Mouse (Mus musculus): ENCODE measurements at regions not wholly inside any gene's neighbourhood (a gene's known extent, or its start where the extent isn't known, plus 50 kb on each side); places are given as distances from the start of the nearest gene placed in this dataset.

GRCm38 (mm10) chr11:31783506-31784063, 88.4 kb upstream of the Cpeb4 start:
- intact Hi-C loops (cut with DNase I) = no loop called here

GRCm38 (mm10) chr11:31784332-31784901, 87.6 kb upstream of the Cpeb4 start:
- intact Hi-C loops (cut with DNase I) = no loop called here

- intact Hi-C loops (cut with DNase I) = no loop called here
Measured at GRCm38 (mm10) chr11:31785160-31785559, 86.9 kb upstream of the Cpeb4 start.

GRCm38 (mm10) chr11:31787376-31787775, 84.6 kb upstream of the Cpeb4 start:
- intact Hi-C loops (cut with DNase I) = no loop called here

- intact Hi-C loops (cut with DNase I) = no loop called here
Measured at GRCm38 (mm10) chr11:31787917-31788703, 83.9 kb upstream of the Cpeb4 start.

GRCm38 (mm10) chr11:31789967-31790366, 82.0 kb upstream of the Cpeb4 start:
- intact Hi-C loops (cut with DNase I) = no loop called here

- intact Hi-C loops (cut with DNase I) = no loop called here
Measured at GRCm38 (mm10) chr11:31791264-31791663, 80.7 kb upstream of the Cpeb4 start.

- intact Hi-C loops (cut with DNase I) = no loop called here
Measured at GRCm38 (mm10) chr11:31795084-31795483, 76.9 kb upstream of the Cpeb4 start.

- intact Hi-C loops (cut with DNase I) = no loop called here
Measured at GRCm38 (mm10) chr11:31796245-31796644, 75.8 kb upstream of the Cpeb4 start.

- intact Hi-C loops (cut with DNase I) = no loop called here
Measured at GRCm38 (mm10) chr11:31801575-31801974, 70.4 kb upstream of the Cpeb4 start.

- intact Hi-C loops (cut with DNase I) = no loop called here
Measured at GRCm38 (mm10) chr11:31803319-31803891, 68.6 kb upstream of the Cpeb4 start.

- intact Hi-C loops (cut with DNase I) = no loop called here
Measured at GRCm38 (mm10) chr11:31804518-31804917, 67.5 kb upstream of the Cpeb4 start.

- intact Hi-C loops (cut with DNase I) = no loop called here
Measured at GRCm38 (mm10) chr11:31807461-31808215, 64.4 kb upstream of the Cpeb4 start.

- intact Hi-C loops (cut with DNase I) = no loop called here
Measured at GRCm38 (mm10) chr11:31808216-31808838, 63.7 kb upstream of the Cpeb4 start.

- intact Hi-C loops (cut with DNase I) = no loop called here
Measured at GRCm38 (mm10) chr11:31810011-31810786, 61.8 kb upstream of the Cpeb4 start.

- intact Hi-C loops (cut with DNase I) = no loop called here
Measured at GRCm38 (mm10) chr11:31812215-31812614, 59.8 kb upstream of the Cpeb4 start.

- intact Hi-C loops (cut with DNase I) = no loop called here
Measured at GRCm38 (mm10) chr11:31814616-31815015, 57.4 kb upstream of the Cpeb4 start.

GRCm38 (mm10) chr11:31815855-31816488, 56.0 kb upstream of the Cpeb4 start:
- intact Hi-C loops (cut with DNase I) = no loop called here

- intact Hi-C loops (cut with DNase I) = no loop called here
Measured at GRCm38 (mm10) chr11:31818032-31818431, 54.0 kb upstream of the Cpeb4 start.

- intact Hi-C loops (cut with DNase I) = loop anchor here (10.0 kb wide), 1 partner anchor 55 kb away; the partner anchor contains the start of gene Cpeb4
Measured at GRCm38 (mm10) chr11:31819964-31820363, 52.0 kb upstream of the Cpeb4 start.
